Mouse (Mus musculus) macrophage (primary cell): ENCODE measurements around the gene Erc2. TPM values are rescaled to one million over a fixed set of nuclear protein-coding genes. Genes with fewer than 3 reads are reported as not detected.
"Not testable (repeated sequence)": the region's sequence is repeated elsewhere in the genome, so short reads cannot be mapped to it uniquely, and the experiment has no call there.

Experiments used
- H3K27ac ChIP-seq: fragments of 350-480 bp; formaldehyde crosslinking; 2 replicates; pipeline ENCODE4 v1.9.0; 2021
- H3K36me3 ChIP-seq: fragments of 350-480 bp; formaldehyde crosslinking; 2 replicates; pipeline ENCODE4 v1.9.0; 2021; ENCODE audit errors: inconsistent target
- H3K4me3 ChIP-seq: fragments of 350-480 bp; formaldehyde crosslinking; 2 replicates; pipeline ENCODE4 v1.9.0; 2021; ENCODE audit errors: inconsistent target
- H3K79me2 ChIP-seq: fragments of 350-480 bp; formaldehyde crosslinking; 2 replicates; pipeline ENCODE4 v1.9.0; 2021; ENCODE audit errors: inconsistent target
- WGBS: methylation state at CpG from one replicate; pipeline ENCODE4 v1.1.7; 2026; ENCODE audit warnings: inconsistent platforms; ENCODE audit not compliant: missing documents; 5-methylcytosine and 5-hydroxymethylcytosine counted together
- polyA plus RNA-seq: library from polyadenylated mRNA; stranded (reverse); fragments of 250-400 nt; gene quantifications from 3 replicates; pipeline ENCODE4 v1.2.4, GENCODE M21; 2018; ENCODE audit warnings: inconsistent platforms

Gene Erc2
- polyA plus RNA-seq, 1 experiment from 2014 or later: not detected

DNA sequence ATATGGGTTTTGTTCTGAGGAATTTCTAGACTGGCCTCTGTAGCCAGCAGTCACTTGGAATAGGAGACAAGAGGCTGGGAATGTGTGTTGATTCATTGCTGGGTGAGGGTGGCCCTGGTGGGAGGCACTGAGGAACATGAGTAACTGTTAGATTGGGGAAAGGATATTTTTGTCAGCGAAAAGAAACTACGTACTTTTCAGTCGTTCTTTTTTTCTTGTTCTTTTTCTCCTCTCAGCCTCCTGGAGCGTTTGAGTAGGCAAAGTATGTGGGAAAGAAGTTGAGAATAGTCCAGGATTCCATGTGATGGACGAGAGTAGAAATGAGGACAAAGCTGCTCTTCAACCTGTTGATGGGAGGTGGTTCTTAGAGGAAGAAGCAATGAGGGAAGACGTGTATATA is 230.4 kb downstream of the Erc2 start:
- H3K36me3 ChIP-seq: no peaks in the 10 kb centered on the region
- WGBS: 82% methylated on average over 6 of the region's 6 CpGs
- H3K27ac ChIP-seq: no peak overlapping the region
- no peak overlapping the region for H3K4me3 ChIP-seq
- no peaks in the 10 kb centered on the region for H3K79me2 ChIP-seq

DNA sequence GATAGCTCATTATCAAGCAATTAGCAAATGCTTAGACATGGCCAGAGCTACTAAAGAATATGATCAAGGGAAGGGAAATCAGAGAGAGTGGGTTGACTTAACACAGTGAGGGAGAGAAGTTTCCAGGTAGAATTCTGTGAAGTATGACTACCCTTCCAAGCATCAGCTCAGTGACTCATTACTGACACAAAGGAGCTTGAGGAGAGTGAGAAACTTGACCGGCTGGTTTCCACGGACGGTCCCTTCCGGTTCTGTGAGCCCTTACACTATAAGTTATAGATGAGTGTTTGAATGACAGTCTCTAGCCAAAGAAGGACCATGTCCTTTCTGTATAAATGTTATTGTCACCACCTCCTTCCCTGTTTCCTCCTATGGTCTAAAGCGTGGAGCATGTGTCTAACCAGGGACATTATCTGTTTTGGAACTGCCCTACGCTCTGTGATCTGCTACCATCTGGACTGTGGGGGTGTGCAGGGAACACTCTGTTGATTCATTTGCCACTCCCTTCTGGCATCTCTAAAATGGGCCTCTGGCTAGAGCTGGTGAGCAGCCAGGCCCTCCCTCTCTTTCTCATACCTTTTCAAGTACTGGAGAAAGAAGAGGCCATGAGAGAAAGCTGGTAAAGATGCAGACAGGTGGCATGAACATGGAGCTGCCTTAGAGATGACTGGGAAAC is 238.3 kb downstream of the Erc2 start:
- Histone ChIP-seq H3K27ac (no peak overlapping the region), H3K36me3 (no peaks in the 10 kb centered on the region), H3K79me2 (no peaks in the 10 kb centered on the region), H3K4me3 (no peak overlapping the region)
- WGBS: 93% methylated on average over 6 of the region's 6 CpGs

DNA sequence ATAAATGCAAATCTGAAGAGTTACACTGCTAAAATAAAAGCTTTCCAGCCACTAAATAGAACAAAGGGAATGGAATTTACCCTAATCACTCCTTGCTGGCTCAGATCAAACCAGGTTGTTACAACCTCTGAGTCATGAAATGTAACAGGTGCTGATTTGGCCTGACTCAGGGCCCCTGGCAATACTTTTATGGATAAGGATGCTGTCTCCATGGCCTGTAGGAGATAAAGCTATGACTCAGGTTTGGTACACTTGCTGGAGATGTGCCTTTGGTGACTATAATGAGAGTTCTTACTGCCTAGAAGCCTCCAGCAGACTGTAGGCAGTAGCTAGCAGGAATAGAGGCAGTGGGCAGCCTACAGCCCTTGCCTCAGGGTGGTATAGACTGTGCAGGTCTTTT is 240.1 kb downstream of the Erc2 start:
- H3K27ac ChIP-seq: no peak overlapping the region
- no peaks in the 10 kb centered on the region for H3K79me2 ChIP-seq
- no peak overlapping the region for H3K4me3 ChIP-seq
- no peaks in the 10 kb centered on the region for H3K36me3 ChIP-seq

DNA sequence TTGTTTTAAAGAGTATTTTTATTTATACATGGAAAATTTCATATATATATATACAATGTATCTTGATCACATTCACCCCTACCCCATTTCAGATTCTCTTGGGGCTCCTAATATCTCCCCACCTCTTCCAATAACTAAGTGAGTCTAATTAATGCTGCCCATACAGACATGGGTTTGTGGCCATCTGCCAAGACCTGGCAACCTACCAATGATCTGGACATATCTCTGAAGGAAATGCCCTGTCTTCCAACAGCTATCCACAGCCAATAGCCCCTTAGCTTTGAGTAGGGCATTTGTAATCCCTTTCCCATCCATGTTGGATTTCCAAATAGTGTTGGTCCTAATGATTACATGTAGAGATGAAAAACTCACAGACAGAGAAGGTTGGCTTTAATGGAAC is 245.2 kb downstream of the Erc2 start:
- no peaks in the 10 kb centered on the region for H3K36me3 ChIP-seq
- no peaks in the 10 kb centered on the region for H3K79me2 ChIP-seq
- no peak overlapping the region for H3K27ac ChIP-seq
- H3K4me3 ChIP-seq: no peak overlapping the region

DNA sequence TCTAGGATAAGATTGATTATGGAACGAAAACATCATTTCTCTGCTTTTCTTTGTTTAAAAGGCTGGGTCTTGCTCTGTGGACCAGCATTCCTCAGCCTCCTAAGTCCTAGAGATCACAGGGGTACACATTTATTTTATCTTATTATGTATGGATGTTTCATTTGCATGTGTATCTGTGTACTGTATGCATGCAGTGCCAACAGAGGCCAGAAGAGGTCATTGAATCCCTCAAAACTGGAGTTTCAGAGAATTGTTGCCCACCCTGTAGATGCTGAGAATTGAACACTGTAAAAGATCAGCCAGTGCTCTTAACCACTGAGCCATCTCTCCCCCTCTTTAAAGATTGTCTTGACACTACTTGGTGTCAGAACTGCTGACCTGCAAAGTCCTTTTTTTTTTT is 251.4 kb downstream of the Erc2 start:
- Histone ChIP-seq H3K79me2 (no peaks in the 10 kb centered on the region), H3K27ac (no peak overlapping the region), H3K36me3 (no peaks in the 10 kb centered on the region), H3K4me3 (no peak overlapping the region)
- WGBS: 100% methylated on average over 1 of the region's 1 CpGs

DNA sequence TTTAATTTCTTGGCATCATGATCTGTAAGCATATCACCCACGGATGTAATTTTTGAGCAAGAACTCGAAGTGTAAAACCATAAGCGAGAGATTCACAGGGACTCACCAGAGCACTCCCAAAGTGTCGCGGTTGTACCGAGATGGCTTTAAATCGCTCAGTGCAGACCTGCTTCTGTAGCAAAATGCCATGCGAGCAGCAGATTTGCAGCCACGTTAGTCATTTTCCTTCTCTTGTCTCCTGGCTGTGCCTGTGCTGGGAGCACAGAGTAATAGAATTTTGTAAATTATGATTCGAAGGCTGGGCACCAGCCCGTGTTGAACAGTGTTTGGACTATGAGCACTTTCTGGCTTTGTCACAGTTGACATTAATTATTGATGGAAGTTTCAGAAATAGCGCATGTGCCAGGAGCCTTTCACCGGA is 253.8 kb downstream of the Erc2 start:
- H3K79me2 ChIP-seq: no peaks in the 10 kb centered on the region
- H3K36me3 ChIP-seq: no peaks in the 10 kb centered on the region
- H3K27ac ChIP-seq: no peak overlapping the region
- no peak overlapping the region for H3K4me3 ChIP-seq
- WGBS: 92% methylated on average over 13 of the region's 13 CpGs

DNA sequence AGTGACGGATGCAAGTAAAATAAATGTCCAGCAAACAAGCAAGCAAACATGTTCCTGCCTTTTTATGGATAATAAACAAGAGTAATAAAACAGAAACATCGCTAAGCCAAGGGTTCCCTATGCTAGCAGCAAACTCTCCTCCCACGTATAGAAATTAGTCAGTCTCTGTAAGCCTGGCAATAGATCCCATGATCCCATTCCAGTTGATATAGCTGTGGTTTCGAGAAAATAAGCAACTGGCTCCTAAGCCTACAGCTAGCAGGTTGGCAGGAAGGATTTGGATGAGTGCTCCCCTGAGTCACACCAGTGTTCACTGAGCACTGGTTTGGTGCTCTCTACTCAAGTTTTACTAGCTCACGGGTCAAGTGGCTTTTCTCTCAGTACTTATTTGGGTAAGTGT is 259.7 kb downstream of the Erc2 start:
- H3K4me3 ChIP-seq: no peak overlapping the region
- H3K79me2 ChIP-seq: no peaks in the 10 kb centered on the region
- no peak overlapping the region for H3K27ac ChIP-seq
- no peaks in the 10 kb centered on the region for H3K36me3 ChIP-seq
- 88% methylated on average over 5 of the region's 5 CpGs for WGBS

DNA sequence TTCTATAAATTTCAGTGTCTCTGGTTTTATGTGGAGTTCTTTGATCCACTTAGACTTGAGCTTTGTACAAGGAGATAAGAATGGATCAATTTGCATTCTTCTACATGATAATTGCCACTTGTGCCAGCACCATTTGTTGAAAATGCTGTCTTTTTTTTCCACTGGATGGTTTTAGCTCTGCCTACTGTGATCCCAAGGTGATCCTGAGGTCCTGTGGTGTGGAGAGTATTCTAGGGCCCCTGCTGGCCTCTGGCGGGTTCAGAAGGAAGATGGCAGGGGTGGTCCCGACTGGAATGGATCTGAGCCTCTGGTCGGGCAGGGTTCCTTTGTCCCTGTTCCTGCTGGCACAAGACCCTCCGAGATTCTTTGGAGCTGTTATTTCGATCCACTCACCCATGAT is 264.1 kb downstream of the Erc2 start:
- WGBS: 91% methylated on average over 5 of the region's 5 CpGs
- not testable (repeated sequence) for H3K79me2 ChIP-seq

DNA sequence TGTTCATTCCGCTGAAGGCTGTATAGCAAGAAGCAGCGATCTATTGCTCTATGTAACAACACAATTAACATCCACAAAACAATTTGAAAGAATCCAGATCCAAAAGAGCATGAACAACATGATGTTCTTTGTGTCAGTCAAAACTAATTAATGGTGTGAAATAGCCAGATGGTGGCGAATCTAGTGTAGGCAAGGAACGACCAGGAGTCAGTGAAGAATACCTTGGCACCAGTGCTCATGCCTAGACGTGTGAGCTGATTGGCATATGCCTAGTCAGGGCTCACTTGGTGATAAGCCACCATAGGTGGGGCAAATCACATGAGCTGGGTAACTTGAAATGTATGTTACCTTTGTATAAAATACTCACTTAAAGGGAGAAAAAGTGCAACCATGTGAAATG is 265.3 kb downstream of the Erc2 start:
- 93% methylated on average over 5 of the region's 5 CpGs for WGBS
- H3K27ac ChIP-seq: no peak overlapping the region

More for the DNA sequence above, 264.1 kb downstream of the Erc2 start:
- not testable (repeated sequence) for H3K27ac ChIP-seq, H3K4me3 ChIP-seq, H3K36me3 ChIP-seq

DNA sequence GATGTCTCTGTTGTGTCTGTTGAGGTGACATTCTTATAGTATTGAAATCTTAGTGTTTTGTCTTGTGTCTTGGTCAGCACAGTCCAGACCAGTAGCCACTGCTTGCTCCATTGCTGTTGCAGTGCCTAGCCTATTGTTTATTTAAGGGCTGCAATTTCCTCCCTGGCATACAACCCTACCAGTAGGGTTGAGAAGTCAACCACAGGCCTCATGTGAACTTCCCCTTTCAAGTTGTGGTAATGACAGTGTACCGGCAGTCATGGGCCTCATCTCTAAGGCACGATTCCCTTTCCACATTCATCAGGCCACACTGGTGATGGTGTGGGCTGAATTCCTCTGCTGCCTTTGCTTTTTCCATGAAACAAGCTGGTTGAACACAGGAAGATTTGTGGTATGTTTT is 267.4 kb downstream of the Erc2 start:
- no peaks in the 10 kb centered on the region for H3K36me3 ChIP-seq
- no peaks in the 10 kb centered on the region for H3K79me2 ChIP-seq
- 0% methylated on average over 2 of the region's 2 CpGs for WGBS
- H3K4me3 ChIP-seq: no peak overlapping the region
- no peak overlapping the region for H3K27ac ChIP-seq

More for the DNA sequence above, 265.3 kb downstream of the Erc2 start:
- Histone ChIP-seq H3K79me2 (no peaks in the 10 kb centered on the region), H3K4me3 (no peak overlapping the region), H3K36me3 (no peaks in the 10 kb centered on the region)

DNA sequence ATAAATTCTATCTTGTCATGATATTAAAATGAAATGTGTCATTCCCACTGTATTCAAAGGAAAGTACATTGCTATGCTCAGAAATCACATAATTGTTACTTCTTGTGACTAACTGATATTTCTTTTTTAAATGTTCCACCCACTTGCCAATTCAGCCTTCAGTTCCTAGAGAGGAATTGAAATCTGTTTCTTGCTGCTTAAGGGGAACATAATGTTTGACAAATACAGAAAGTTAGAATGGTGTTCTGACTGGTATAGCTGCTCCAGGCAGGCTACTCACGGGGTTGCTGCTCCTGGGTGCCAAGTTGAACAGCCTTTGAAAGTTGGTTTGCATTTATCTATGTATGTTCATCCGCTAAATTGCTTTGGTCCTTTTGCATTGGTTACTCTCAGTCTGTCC is 270.2 kb downstream of the Erc2 start:
- Histone ChIP-seq H3K4me3 (no peak overlapping the region), H3K27ac (no peak overlapping the region), H3K79me2 (no peaks in the 10 kb centered on the region), H3K36me3 (no peaks in the 10 kb centered on the region)
- WGBS: 91% methylated on average over 2 of the region's 2 CpGs

DNA sequence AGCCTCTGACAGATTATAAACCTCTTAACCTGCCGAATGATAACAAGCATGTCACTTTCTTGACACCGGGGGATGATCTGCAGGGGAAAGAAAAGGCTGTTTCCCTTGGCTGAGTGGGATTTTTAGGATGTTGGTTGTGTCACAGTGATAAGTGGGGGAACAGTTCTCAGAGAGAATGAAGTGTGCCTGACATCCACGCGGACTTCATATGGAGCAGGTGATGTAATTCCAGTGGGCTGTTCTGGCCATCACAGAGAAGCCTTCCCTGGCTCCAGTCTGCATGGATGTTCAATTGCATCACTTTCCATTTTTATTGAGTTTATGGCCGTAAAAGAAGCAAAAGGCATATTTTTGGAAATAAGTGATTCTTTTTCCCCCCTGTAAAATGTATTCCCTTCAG is 279.5 kb downstream of the Erc2 start:
- Histone ChIP-seq H3K4me3 (no peak overlapping the region), H3K36me3 (no peaks in the 10 kb centered on the region), H3K27ac (no peak overlapping the region), H3K79me2 (no peaks in the 10 kb centered on the region)
- 85% methylated on average over 5 of the region's 5 CpGs for WGBS

DNA sequence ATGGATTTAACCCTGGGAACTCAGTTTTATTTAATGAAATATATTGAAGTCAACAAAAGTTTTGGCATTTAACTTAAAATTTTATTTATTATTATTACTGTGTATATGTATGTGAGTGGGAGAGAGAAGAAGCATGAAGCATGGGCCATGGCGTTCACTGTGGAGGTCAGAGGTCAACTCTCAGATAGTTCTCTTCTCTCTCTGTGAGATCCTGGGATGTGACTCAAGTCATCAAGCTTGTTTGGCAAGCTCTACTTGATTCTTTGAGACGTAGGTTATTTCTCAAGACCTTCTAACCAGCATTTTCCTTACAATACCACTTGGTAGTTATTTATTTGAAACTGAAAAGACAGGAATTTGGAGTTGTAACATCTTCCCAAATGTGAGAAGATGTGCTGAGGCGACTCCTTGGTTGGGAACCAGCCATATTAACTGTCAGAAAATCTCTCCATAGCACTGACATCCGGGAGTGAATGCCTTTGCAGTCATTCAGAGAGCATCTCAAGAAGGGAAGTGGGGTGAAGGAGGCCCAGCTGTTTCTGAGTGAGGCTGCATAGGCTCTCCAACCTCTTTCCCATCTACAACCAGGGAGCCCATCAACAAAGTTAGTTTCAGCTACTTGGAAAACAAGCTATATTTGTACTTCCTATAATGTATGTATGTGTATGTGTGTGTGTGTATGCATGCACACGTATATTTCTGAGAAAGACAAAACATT is 299.6 kb downstream of the Erc2 start:
- 84% methylated on average over 5 of the region's 5 CpGs for WGBS
- H3K79me2 ChIP-seq: no peaks in the 10 kb centered on the region

DNA sequence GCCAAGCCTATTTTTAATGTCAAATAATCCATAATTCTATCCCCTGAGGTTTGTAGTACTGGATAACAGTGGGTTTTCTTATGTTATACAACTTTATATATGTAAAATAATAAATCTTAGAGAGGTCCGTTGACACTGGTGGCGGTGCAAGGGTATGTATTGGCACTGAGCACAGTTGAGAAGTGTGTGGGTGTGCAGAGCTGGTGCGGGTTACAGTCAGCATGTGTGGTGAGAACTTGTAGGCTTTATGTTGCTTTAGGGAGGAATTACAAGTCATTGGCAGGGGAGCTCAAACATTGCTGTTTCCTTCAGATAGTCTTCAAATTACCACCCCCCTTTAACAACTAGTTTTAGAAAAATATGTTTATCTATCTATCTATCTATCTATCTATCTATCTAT is 305.1 kb downstream of the Erc2 start:
- 97% methylated on average over 3 of the region's 3 CpGs for WGBS
- Histone ChIP-seq H3K4me3 (no peak overlapping the region), H3K79me2 (no peaks in the 10 kb centered on the region), H3K27ac (no peak overlapping the region), H3K36me3 (no peaks in the 10 kb centered on the region)

More for the DNA sequence above, 299.6 kb downstream of the Erc2 start:
- Histone ChIP-seq H3K36me3 (no peaks in the 10 kb centered on the region), H3K4me3 (no peak overlapping the region), H3K27ac (no peak overlapping the region)

DNA sequence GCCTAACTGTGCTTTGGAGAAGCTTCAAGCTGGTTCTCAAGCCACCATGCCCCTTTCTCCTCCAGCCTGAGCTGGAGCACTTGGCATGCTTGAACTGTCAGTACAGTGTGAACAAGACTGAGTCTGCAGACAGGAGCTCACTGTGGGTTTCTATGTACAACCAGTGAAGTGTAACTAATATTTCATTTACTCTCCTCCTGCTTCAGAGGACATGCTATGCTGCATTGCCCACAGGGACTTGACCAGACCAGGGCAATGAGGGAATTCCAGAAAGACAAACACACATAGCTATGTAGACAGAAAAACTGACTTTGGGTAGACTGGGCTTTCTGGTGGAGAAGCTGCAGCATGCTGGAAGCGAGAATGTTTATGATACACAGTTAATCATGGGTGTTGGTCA is 311.3 kb downstream of the Erc2 start:
- no peak overlapping the region for H3K4me3 ChIP-seq
- H3K27ac ChIP-seq: no peak overlapping the region
- H3K79me2 ChIP-seq: no peaks in the 10 kb centered on the region
- no peaks in the 10 kb centered on the region for H3K36me3 ChIP-seq
- WGBS: 60% methylated on average over 1 of the region's 1 CpGs

DNA sequence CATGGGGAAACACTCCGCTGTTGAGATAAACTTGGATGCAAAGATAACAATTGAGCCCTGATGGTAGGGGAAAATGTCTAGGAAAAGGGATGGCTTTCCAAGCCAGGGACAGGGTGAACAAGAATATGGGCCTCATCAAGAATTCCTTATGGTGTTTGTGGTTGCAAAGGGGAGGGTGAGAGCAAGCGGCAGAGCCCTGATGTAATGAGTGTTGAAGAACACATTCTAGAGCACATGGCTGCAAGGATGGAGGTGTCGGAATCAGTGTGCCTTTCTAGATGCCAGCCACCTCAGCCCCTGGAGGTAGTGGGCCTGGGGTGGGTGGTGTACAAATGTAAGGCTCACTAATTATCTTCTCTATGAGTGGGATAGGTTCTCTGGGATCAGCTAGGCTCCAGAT is 313.5 kb downstream of the Erc2 start:
- Histone ChIP-seq H3K27ac (no peak overlapping the region), H3K4me3 (no peak overlapping the region), H3K79me2 (no peaks in the 10 kb centered on the region), H3K36me3 (no peaks in the 10 kb centered on the region)
- WGBS: 91% methylated on average over 3 of the region's 3 CpGs
